Mouse (Mus musculus): ENCODE results near the gene Il34. TPM values are rescaled to one million over a fixed set of nuclear protein-coding genes. Genes with fewer than 3 reads are reported as not detected.

Il34 gene
- polyA plus RNA-seq, 1 experiment from 2014 or later, result 2.0 TPM

DNA sequence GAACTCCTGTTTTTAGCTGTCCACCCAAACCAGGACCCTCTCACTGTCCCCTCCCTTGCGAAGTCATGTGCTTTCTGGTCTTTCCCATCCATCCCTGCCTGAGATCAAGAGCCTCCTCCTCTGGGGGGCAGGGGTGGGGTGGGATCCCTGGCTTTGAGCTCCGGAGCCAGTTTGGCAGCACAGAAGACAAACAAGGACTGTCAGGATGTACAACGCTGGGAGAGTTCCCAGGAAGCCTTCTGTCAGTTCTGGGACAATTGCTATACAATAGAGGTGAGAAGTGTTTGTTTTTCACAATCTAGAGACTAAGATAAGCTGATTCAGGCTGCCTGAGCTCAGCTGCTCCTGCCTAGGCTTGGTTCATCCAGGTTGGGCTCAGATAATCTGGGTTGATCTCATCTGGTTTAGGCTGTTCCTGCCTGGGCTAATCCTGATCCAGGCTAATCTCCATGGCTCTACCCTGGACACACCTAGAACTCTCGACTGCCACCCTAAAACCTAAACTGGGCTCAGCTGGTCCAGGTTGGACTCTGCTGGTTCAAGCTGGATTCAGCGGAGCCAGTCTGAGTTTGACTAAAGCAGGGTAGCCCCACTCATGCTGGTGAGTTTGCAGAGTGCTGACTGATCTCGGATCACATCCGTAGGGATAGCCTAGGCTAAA lies 45.3 kb downstream of the Il34 start:
- peak overlapping the region; percentile 31; the same call in 1 of the 2 replicates for H3K27ac ChIP-seq (ENCODE audit: low read length)
- H3K4me3 ChIP-seq (ENCODE audit: low read length), result no peak overlapping the region
- H3K36me3 ChIP-seq (ENCODE audit: control insufficient read depth, insufficient read depth, low read length), result no peaks in the 10 kb centered on the region
- 53% methylated on average over 7 of the region's 7 CpGs for WGBS
- H3K27me3 ChIP-seq (replicated peaks; ENCODE audit: control insufficient read depth, insufficient read depth, low read length), result no peaks in the 10 kb centered on the region
- H3K9me3 ChIP-seq (ENCODE audit: control insufficient read depth, low read length), result no peaks in the 10 kb centered on the region
- H3K9ac ChIP-seq (ENCODE audit: low read depth, low read length), result no peak overlapping the region
- peaks cover 10% of the 10 kb centered on the region for H3K4me1 ChIP-seq (ENCODE audit: control insufficient read depth, insufficient read depth, low read length)
- H3K4me2 ChIP-seq (ENCODE audit: low read depth, low read length), result no peak overlapping the region
- ATAC-seq, result no peak

DNA sequence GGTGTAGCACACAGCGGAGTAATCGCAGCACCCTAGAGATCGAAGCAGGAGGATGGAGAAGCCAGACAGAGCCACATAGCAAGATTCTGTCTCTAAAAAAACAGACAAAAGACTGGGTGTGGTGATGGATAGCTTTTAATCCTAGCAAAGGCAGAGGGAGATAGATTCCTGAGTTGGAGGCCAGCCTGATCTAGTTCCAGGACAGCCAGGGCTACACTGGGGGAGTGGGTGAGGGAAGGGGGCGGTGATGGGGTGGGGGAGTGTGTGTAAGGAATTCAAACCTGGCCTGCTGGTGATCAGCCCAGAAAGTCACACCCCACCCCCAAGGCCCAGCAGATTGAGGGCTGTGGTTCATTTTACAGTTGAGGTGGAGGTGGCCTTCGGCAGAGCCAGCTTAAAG lies 49.5 kb downstream of the Il34 start:
- Histone ChIP-seq H3K27me3 (replicated peaks; ENCODE audit: control insufficient read depth, insufficient read depth, low read length) (no peaks in the 10 kb centered on the region), H3K4me1 (ENCODE audit: control insufficient read depth, insufficient read depth, low read length) (peaks cover 11% of the 10 kb centered on the region), H3K36me3 (ENCODE audit: control insufficient read depth, insufficient read depth, low read length) (no peaks in the 10 kb centered on the region), H3K4me3 (ENCODE audit: low read length) (no peak overlapping the region), H3K4me2 (ENCODE audit: low read depth, low read length) (no peak overlapping the region), H3K9me3 (ENCODE audit: control insufficient read depth, low read length) (no peaks in the 10 kb centered on the region), H3K27ac (ENCODE audit: low read length) (no peak overlapping the region), H3K9ac (ENCODE audit: low read depth, low read length) (no peak overlapping the region)
- ATAC-seq, result no peak
- 86% methylated on average over 5 of the region's 5 CpGs for WGBS

DNA sequence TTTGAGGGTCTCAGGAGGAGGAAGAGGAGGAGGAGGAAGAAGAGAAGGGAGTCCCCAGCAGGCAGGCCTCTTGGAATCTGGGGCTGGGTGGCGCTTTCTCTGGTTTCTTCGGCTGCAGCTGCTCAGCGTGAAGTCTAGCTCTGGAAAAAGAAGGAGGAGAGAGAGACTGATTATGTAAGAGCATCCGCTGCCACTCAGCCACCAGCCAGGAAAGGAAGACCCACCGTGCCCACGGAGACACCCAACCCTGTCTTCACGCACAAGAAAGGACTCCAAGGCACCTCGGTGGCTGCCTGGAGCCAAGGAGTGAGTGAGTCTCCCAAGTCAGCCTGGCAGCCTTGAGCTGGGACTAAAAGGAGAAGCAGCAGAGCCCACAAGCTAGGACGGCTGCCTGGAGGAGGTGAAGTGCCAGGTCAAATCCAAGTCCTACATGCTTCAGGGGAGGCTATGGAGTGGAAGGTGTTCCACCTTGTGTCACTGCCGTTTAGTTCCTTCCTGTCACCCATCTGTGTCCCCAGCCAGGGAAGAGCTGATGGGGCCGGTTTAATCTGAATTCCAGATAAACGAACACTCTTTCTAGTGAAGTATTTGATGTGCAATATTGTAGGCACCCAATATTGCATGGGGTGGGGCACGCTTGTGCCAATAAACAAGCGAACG lies 50.1 kb downstream of the Il34 start:
- Histone ChIP-seq H3K9ac (ENCODE audit: low read depth, low read length) (no peak overlapping the region), H3K4me2 (ENCODE audit: low read depth, low read length) (no peak overlapping the region), H3K27me3 (replicated peaks; ENCODE audit: control insufficient read depth, insufficient read depth, low read length) (no peaks in the 10 kb centered on the region), H3K27ac (ENCODE audit: low read length) (no peak overlapping the region), H3K4me1 (ENCODE audit: control insufficient read depth, insufficient read depth, low read length) (0 out of 2 replicates have a peak, but pooled peaks cover 5% of the 10 kb centered on the region), H3K36me3 (ENCODE audit: control insufficient read depth, insufficient read depth, low read length) (no peaks in the 10 kb centered on the region), H3K4me3 (ENCODE audit: low read length) (no peak overlapping the region), H3K9me3 (ENCODE audit: control insufficient read depth, low read length) (no peaks in the 10 kb centered on the region)
- 60% methylated on average over 15 of the region's 15 CpGs for WGBS
- ATAC-seq, result no peak

DNA sequence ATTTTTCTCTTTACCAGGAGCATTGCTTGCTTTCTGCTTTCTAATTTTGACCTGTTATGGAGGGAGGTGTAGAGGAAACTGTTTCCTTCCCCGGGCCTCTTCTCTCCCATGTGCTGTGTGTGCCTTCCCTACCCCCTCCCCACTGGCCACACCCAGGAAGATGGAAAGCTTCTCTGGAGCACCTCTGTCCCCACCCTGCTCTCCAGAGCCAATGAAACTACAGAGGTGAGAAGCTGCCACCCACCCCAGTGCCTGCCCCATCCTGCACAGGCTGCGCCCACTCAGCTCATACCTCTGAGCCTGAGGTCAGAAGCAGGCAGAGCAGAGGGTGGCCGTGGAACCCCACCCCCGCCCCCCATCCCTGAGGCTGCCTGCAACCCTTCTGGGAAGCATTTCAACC lies 51.0 kb downstream of the Il34 start:
- H3K4me2 ChIP-seq (ENCODE audit: low read depth, low read length), result no peak overlapping the region
- H3K4me3 ChIP-seq (ENCODE audit: low read length), result no peak overlapping the region
- no peaks in the 10 kb centered on the region for H3K27me3 ChIP-seq (replicated peaks; ENCODE audit: control insufficient read depth, insufficient read depth, low read length)
- no peak overlapping the region for H3K27ac ChIP-seq (ENCODE audit: low read length)
- peak; percentile 80 for ATAC-seq
- H3K9ac ChIP-seq (ENCODE audit: low read depth, low read length), result no peak overlapping the region
- no peaks in the 10 kb centered on the region for H3K9me3 ChIP-seq (ENCODE audit: control insufficient read depth, low read length)
- 0 out of 2 replicates have a peak, but pooled peaks cover 3% of the 10 kb centered on the region for H3K4me1 ChIP-seq (ENCODE audit: control insufficient read depth, insufficient read depth, low read length)
- WGBS, result 47% methylated on average over 4 of the region's 4 CpGs
- H3K36me3 ChIP-seq (ENCODE audit: control insufficient read depth, insufficient read depth, low read length), result no peaks in the 10 kb centered on the region

DNA sequence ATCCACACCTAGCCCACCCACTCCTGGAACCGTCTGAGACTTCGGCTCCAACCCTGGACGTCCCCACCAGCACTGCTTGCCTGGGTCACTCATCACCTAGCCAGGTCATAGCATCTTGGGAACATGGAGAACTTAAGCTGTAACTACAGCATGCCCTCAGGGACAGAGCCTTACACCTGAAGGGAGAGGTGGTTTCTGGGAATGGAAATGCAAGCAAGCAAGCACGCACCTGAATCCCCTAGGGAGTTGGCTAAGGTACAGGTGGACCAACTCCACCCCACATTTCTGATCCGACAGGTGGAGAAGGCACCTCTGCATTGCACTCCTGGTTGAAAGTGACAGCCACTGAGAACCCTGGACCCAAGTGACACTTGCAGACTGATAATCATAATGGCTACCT lies 54.2 kb downstream of the Il34 start:
- 0 out of 2 replicates have a peak, but pooled peaks cover 3% of the 10 kb centered on the region for H3K4me1 ChIP-seq (ENCODE audit: control insufficient read depth, insufficient read depth, low read length)
- 80% methylated on average over 5 of the region's 5 CpGs for WGBS
- H3K9ac ChIP-seq (ENCODE audit: low read depth, low read length), result no peak overlapping the region
- ATAC-seq, result no peak
- H3K27ac ChIP-seq (ENCODE audit: low read length), result no peak overlapping the region
- H3K4me3 ChIP-seq (ENCODE audit: low read length), result no peak overlapping the region
- no peaks in the 10 kb centered on the region for H3K36me3 ChIP-seq (ENCODE audit: control insufficient read depth, insufficient read depth, low read length)
- no peaks in the 10 kb centered on the region for H3K9me3 ChIP-seq (ENCODE audit: control insufficient read depth, low read length)
- H3K4me2 ChIP-seq (ENCODE audit: low read depth, low read length), result no peak overlapping the region
- no peaks in the 10 kb centered on the region for H3K27me3 ChIP-seq (replicated peaks; ENCODE audit: control insufficient read depth, insufficient read depth, low read length)

DNA sequence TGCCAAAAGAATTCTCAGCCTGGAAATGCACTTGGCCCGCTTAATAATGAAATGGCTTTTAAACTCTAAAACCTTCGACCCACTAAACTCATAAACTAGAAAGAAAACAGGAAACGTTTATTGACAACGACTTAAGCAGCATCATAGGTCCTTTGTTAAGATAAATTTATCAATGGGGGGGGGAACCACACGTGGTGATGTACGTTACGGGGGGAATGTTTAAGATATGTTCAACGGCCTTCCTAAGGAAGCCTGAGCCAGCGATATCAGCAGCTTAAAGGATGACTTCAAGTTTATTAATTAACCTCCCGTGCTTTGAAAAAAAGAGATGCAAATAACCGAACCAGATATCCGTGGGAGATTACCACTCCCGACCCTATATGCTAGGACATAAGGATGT lies 55.5 kb downstream of the Il34 start:
- Histone ChIP-seq H3K27me3 (replicated peaks; ENCODE audit: control insufficient read depth, insufficient read depth, low read length) (no peaks in the 10 kb centered on the region), H3K4me1 (ENCODE audit: control insufficient read depth, insufficient read depth, low read length) (0 out of 2 replicates have a peak, but pooled peaks cover 3% of the 10 kb centered on the region), H3K36me3 (ENCODE audit: control insufficient read depth, insufficient read depth, low read length) (no peaks in the 10 kb centered on the region), H3K4me3 (ENCODE audit: low read length) (no peak overlapping the region), H3K9ac (ENCODE audit: low read depth, low read length) (no peak overlapping the region), H3K9me3 (ENCODE audit: control insufficient read depth, low read length) (no peaks in the 10 kb centered on the region), H3K27ac (ENCODE audit: low read length) (no peak overlapping the region), H3K4me2 (ENCODE audit: low read depth, low read length) (no peak overlapping the region)
- ATAC-seq, result no peak
- WGBS, result 29% methylated on average over 13 of the region's 13 CpGs

DNA sequence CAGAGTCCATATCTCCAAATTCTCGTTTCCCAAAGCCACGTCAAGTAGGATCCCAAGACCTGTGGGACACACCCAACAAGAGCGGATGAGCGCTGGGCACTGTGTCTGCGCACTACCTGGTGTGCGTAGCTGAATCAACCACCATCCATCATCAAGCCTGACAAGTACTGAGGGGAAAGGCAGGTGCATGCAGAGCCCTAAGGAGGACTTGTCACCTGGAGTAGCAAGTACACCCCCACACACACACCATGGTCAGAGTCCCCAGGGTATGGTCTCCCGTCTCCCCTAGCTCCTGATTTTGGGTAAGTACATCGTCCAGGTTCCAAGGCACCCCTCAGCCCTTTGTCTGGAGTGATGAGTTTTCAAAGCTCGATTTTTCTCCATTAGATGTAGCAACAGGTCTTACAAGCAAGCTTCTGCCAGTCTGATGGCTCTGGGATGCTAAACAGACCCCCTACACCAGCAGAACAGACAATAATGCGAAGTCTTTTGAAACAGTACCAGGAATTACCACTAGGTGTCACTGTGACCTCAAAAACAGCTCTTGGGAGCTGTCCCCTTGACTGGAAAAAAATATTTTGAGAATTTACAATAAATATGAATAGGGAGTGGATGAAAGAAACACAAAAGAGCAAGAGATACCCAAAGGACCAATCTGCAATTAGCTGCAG lies 56.1 kb downstream of the Il34 start:
- Histone ChIP-seq H3K4me1 (ENCODE audit: control insufficient read depth, insufficient read depth, low read length) (no peaks in the 10 kb centered on the region), H3K27me3 (replicated peaks; ENCODE audit: control insufficient read depth, insufficient read depth, low read length) (no peaks in the 10 kb centered on the region), H3K4me2 (ENCODE audit: low read depth, low read length) (no peak overlapping the region), H3K9ac (ENCODE audit: low read depth, low read length) (no peak overlapping the region), H3K4me3 (ENCODE audit: low read length) (no peak overlapping the region), H3K36me3 (ENCODE audit: control insufficient read depth, insufficient read depth, low read length) (no peaks in the 10 kb centered on the region), H3K9me3 (ENCODE audit: control insufficient read depth, low read length) (no peaks in the 10 kb centered on the region), H3K27ac (ENCODE audit: low read length) (no peak overlapping the region)
- 53% methylated on average over 10 of the region's 10 CpGs for WGBS
- ATAC-seq, result peak; percentile 43; the same call in 1 of the 2 replicates

DNA sequence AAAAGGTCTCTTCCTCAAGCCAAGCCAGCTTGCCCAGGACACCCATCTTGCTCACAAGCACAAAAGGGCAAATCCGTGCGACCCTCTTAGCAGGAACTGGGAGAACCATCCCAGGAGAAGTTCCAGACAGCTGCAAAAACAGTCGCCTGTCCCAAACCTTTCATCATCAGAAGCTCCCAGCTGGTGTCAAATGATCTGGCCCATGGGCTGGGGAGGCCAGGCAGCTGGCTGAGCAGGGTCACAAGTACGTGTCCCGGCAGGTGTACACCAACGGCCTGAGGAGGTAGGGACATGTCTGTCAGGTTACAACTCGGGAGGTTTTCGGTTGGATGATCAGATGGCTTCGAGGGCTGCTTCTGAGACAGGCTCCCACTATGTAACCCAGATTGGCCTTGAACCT lies 59.1 kb downstream of the Il34 start:
- H3K27ac ChIP-seq (ENCODE audit: low read length), result no peak overlapping the region
- 72% methylated on average over 9 of the region's 9 CpGs for WGBS
- no peak overlapping the region for H3K4me3 ChIP-seq (ENCODE audit: low read length)
- no peak overlapping the region for H3K4me2 ChIP-seq (ENCODE audit: low read depth, low read length)
- H3K4me1 ChIP-seq (ENCODE audit: control insufficient read depth, insufficient read depth, low read length), result no peaks in the 10 kb centered on the region
- no peaks in the 10 kb centered on the region for H3K9me3 ChIP-seq (ENCODE audit: control insufficient read depth, low read length)
- no peaks in the 10 kb centered on the region for H3K27me3 ChIP-seq (replicated peaks; ENCODE audit: control insufficient read depth, insufficient read depth, low read length)
- ATAC-seq, result no peak
- no peaks in the 10 kb centered on the region for H3K36me3 ChIP-seq (ENCODE audit: control insufficient read depth, insufficient read depth, low read length)
- no peak overlapping the region for H3K9ac ChIP-seq (ENCODE audit: low read depth, low read length)

DNA sequence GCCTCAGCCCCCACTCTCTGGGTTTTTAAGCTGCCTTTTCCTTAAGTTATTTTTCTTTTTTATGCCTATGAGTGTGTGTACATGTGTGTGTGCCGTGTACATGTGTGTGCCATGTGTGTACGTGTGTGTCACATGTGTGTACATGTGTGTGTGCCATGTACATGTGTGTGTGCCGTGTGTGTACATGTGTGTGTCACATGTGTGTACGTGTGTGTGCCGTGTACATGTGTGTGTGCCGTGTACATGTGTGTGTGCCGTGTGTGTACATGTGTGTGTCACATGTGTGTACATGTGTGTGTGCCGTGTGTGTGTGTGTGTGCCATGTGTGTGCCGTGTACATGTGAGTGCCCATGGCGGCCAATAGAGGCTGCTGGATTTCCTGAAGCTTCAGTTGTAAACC lies 60.6 kb downstream of the Il34 start:
- no peaks in the 10 kb centered on the region for H3K27me3 ChIP-seq (replicated peaks; ENCODE audit: control insufficient read depth, insufficient read depth, low read length)
- ATAC-seq, result no peak

More for the DNA sequence above, 60.6 kb downstream of the Il34 start:
- Histone ChIP-seq H3K4me1 (ENCODE audit: control insufficient read depth, insufficient read depth, low read length) (no peaks in the 10 kb centered on the region), H3K36me3 (ENCODE audit: control insufficient read depth, insufficient read depth, low read length) (no peaks in the 10 kb centered on the region), H3K4me3 (ENCODE audit: low read length) (no peak overlapping the region), H3K9me3 (ENCODE audit: control insufficient read depth, low read length) (no peaks in the 10 kb centered on the region), H3K27ac (ENCODE audit: low read length) (no peak overlapping the region), H3K4me2 (ENCODE audit: low read depth, low read length) (no peak overlapping the region), H3K9ac (ENCODE audit: low read depth, low read length) (no peak overlapping the region)
- WGBS, result 92% methylated on average over 10 of the region's 10 CpGs
